Mouse (Mus musculus): ENCODE measurements around the gene Fyn.

DNA sequence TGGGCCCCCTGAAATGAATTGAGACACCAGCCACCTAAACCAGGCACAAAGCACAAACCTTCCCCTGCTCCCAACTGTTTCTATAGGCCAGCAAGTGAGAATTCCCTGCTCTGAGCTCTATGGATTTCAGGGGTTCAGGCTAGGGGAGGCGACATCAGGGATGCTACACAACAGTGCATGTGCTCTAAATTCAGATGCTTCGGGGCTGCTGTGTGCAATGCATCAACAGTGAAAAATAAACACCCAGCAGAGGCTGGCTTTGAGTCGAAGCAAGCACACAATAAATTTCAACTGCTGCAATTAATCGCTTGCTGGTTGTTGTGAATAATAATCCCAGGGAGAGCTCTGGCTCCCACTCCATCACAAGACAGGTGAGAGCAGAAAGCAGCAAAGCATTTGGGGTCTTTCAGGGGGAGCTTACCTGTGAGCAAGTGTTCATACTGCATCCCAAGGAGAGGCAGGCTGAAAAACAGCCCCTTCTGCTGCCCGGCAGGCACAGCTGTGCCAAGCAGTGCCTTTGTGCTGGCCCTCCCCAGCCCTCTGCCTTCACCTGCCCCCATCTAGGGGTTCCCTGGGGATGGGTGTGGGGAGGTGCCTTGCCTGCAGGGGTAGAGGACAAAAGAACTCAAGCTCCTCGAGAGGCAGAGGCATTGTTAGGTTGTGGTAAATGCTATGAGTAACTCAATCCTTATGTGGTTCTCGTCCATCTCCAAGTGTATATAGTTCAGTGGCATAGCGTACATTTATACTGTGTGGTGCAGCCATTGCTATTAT, 219.5 kb downstream of the Fyn start:
- TF ChIP-seq CTCF (IDR thresholded peaks at IDR 0.05; ENCODE audit: low read depth, low read length) (no peak), GATA2 (IDR thresholded peaks at IDR 0.05; ENCODE audit: borderline replicate concordance, low read depth, low read length) (no peak), POLR2AphosphoS5 (IDR thresholded peaks at IDR 0.05; ENCODE audit: insufficient replicate concordance, low read depth, low read length) (no peak)
